Mouse (Mus musculus) spleen, adult 2 months (tissue): ENCODE measurements around the gene Gm45140. TPM values are rescaled to one million over a fixed set of nuclear protein-coding genes. Genes with fewer than 3 reads are reported as not detected.

ENCODE experiments used
- DNase-seq, 2 experiments: peaks; one replicate each; pipeline versions ENCODE4 v3.0.0 to v3.0.0-alpha.2; 2012 to 2021; ENCODE audit warnings: low spot score in 2 of 2, low read depth in 1 of 2
- H3K27ac ChIP-seq: fragments of 200-500 bp; 2 replicates; pipeline ENCODE4 v1.5.1; 2012; ENCODE audit warnings: low read length, inconsistent platforms; ENCODE audit not compliant: insufficient read depth
- H3K27me3 ChIP-seq: fragments of 200-500 bp; 2 replicates; pipeline ENCODE4 v1.6.1; 2012; ENCODE audit warnings: mild to moderate bottlenecking, moderate library complexity, low read length, inconsistent platforms; ENCODE audit not compliant: control insufficient read depth, insufficient read depth
- H3K36me3 ChIP-seq: fragments of 200-500 bp; 2 replicates; pipeline ENCODE4 v1.6.1; 2012; ENCODE audit warnings: mild to moderate bottlenecking, low read length, inconsistent platforms; ENCODE audit not compliant: control insufficient read depth, insufficient read depth
- H3K4me1 ChIP-seq: fragments of 200-500 bp; 2 replicates; pipeline ENCODE4 v1.6.1; 2011; ENCODE audit warnings: inconsistent platforms; ENCODE audit not compliant: control insufficient read depth, insufficient read depth, insufficient read length
- H3K4me3 ChIP-seq: fragments of 200-500 bp; 2 replicates; pipeline ENCODE4 v1.5.1; 2011; ENCODE audit warnings: mild to moderate bottlenecking, inconsistent platforms; ENCODE audit not compliant: insufficient read depth, insufficient read length; ENCODE audit errors: extremely low read depth
- CTCF ChIP-seq: fragments of 200-500 bp; IDR thresholded peaks from 2 replicates; pipeline ENCODE4 v1.5.1; 2011; ENCODE audit warnings: mild to moderate bottlenecking, inconsistent platforms; ENCODE audit not compliant: insufficient read depth, insufficient read length, insufficient replicate concordance; ENCODE audit errors: extremely low read depth
- POLR2A ChIP-seq: fragments of 200-500 bp; IDR thresholded peaks from 2 replicates; pipeline ENCODE4 v1.6.1; 2011; ENCODE audit warnings: low read depth, low read length, inconsistent platforms
- WGBS: fragments of 180-500 bp; shearing (Covaris S2); methylation state at CpG from one replicate; pipeline ENCODE4 v1.1.7; 2018; 5-methylcytosine and 5-hydroxymethylcytosine counted together
- polyA plus RNA-seq: library from polyadenylated mRNA; depleted of rRNA; stranded (reverse); fragments of >200 nt; gene quantifications from 2 replicates; pipeline ENCODE4 v1.2.3, GENCODE M21; 2012

Gene Gm45140
- polyA plus RNA-seq, 1 experiment: 1.3 TPM

- no peak for DNase-seq
- Histone ChIP-seq H3K27ac (no peak overlapping the region), H3K4me3 (no peak overlapping the region), H3K27me3 (no peaks in the 10 kb centered on the region), H3K4me1 (peaks cover 7% of the 10 kb centered on the region), H3K36me3 (peaks cover 18% of the 10 kb centered on the region)
- TF ChIP-seq POLR2A: no peak
- TF ChIP-seq CTCF: no peak
- 94% methylated on average over 5 of the region's 5 CpGs for WGBS
These were observed 21.1 kb downstream of the Gm45140 start for GRCm38 (mm10) chr6:87814486-87814885.

GRCm38 (mm10) chr6:87812656-87813055 is 22.9 kb downstream of the Gm45140 start:
- Histone ChIP-seq H3K4me3 (no peak overlapping the region), H3K36me3 (peaks cover 6% of the 10 kb centered on the region), H3K27me3 (no peaks in the 10 kb centered on the region), H3K27ac (0 out of 2 replicates have a peak overlapping the region, but pooled peaks have one; percentile 64), H3K4me1 (peaks cover 11% of the 10 kb centered on the region)
- no peak for DNase-seq
- WGBS: 95% methylated on average over 1 of the region's 1 CpGs
- TF ChIP-seq POLR2A (no peak), CTCF (no peak)

- Histone ChIP-seq H3K36me3 (peaks cover 4% of the 10 kb centered on the region), H3K27me3 (no peaks in the 10 kb centered on the region), H3K4me3 (peak within 1 kb of the TSS; percentile 81), H3K4me1 (peaks cover 11% of the 10 kb centered on the region), H3K27ac (peak within 1 kb of the TSS; percentile 92)
- TF ChIP-seq CTCF: no peak
- TF ChIP-seq POLR2A: peak; percentile 95
- 1% methylated on average over 42 of the region's 56 CpGs for WGBS
- DNase-seq: peak; percentile 66 to 92
These were observed 23.8 kb downstream of the Gm45140 start, which contains the start of gene Rab43 for GRCm38 (mm10) chr6:87811675-87812338. TSS of gene Rab43 (minus strand) at chr6:87812164.

- peaks cover 11% of the 10 kb centered on the region for H3K4me1 ChIP-seq
- TF ChIP-seq POLR2A: peak; percentile 1; the same call in 1 of the 2 replicates
- no peak for TF ChIP-seq CTCF
These were observed 24.6 kb downstream of the Gm45140 start for GRCm38 (mm10) chr6:87810713-87811669.

GRCm38 (mm10) chr6:87810311-87810710 is 25.3 kb downstream of the Gm45140 start:
- DNase-seq: no peak
- TF ChIP-seq CTCF (no peak), POLR2A (no peak)
- H3K36me3 ChIP-seq: peaks cover 2% of the 10 kb centered on the region; the same call in 1 of the 2 replicates
- H3K4me1 ChIP-seq: peaks cover 16% of the 10 kb centered on the region
- peak overlapping the region; percentile 81 for H3K4me3 ChIP-seq
- WGBS: 8% methylated on average over 6 of the region's 6 CpGs
- H3K27me3 ChIP-seq: no peaks in the 10 kb centered on the region
- peak overlapping the region; percentile 92 for H3K27ac ChIP-seq

More at GRCm38 (mm10) chr6:87810713-87811669, 24.6 kb downstream of the Gm45140 start:
- peak; percentile 41 to 69 for DNase-seq
- Histone ChIP-seq H3K27ac (peak overlapping the region; percentile 92), H3K27me3 (no peaks in the 10 kb centered on the region), H3K4me3 (peak overlapping the region; percentile 81), H3K36me3 (peaks cover 2% of the 10 kb centered on the region; the same call in 1 of the 2 replicates)
- under 1% methylated on average over 77 of the region's 77 CpGs for WGBS

- DNase-seq: no peak
- H3K27me3 ChIP-seq: no peaks in the 10 kb centered on the region
- H3K4me1 ChIP-seq: peaks cover 16% of the 10 kb centered on the region
- peak overlapping the region; percentile 92 for H3K27ac ChIP-seq
- WGBS: 22% methylated on average over 6 of the region's 6 CpGs
- H3K36me3 ChIP-seq: peaks cover 2% of the 10 kb centered on the region; the same call in 1 of the 2 replicates
- TF ChIP-seq POLR2A (no peak), CTCF (no peak)
- peak overlapping the region; percentile 81 for H3K4me3 ChIP-seq
These were observed 25.9 kb downstream of the Gm45140 start for GRCm38 (mm10) chr6:87809651-87810161.
